ENCODE assay signal across 7 mouse cellular contexts in genomic region chr11:120085891-120086627, GRCm38 (mm10). TPM values are rescaled to one million over a fixed set of nuclear protein-coding genes. Genes with fewer than 3 reads are reported as not detected.
DNase-seq lines count a peak whose midpoint lies in the region; ATAC-seq and TF ChIP-seq lines count a peak whose summit lies in the region.

No protein-coding gene starts in this region.

- no peaks in the 10 kb centered on the region for H3K27me3 ChIP-seq in forebrain, postnatal 0 days (ENCODE audit: insufficient read depth, low read length)
- H3K27me3 ChIP-seq in hindbrain, postnatal 0 days (ENCODE audit: insufficient read depth, low read length) = no peaks in the 10 kb centered on the region

- peak; percentile 67 for DNase-seq in 3134 (ENCODE audit: extremely low read depth, insufficient read length, low spot score)
- peak; percentile 38 for DNase-seq in 416B (ENCODE audit: low read depth)
- DNase-seq in cerebellum, adult 11 months = peak; percentile 60
- DNase-seq in forebrain, postnatal 0 days = peak; percentile 41
- DNase-seq in hindbrain, postnatal 0 days (ENCODE audit: low spot score) = peak; percentile 48
- peak; percentile 41 for DNase-seq in lung, postnatal 10 days
- peak; percentile 37 to 75 for DNase-seq in spleen, postnatal 4 days (ENCODE audit: low spot score in 2 of 2)

- no peaks in the 10 kb centered on the region for H3K9me3 ChIP-seq in forebrain, postnatal 0 days (ENCODE audit: low read length)
- H3K9me3 ChIP-seq in hindbrain, postnatal 0 days (ENCODE audit: low read length) = no peaks in the 10 kb centered on the region

- ATAC-seq in forebrain, postnatal 0 days = peak; percentile 59
- peak; percentile 33; the same call in 1 of the 2 replicates for ATAC-seq in hindbrain, postnatal 0 days

- under 1% methylated on average over 24 of the region's 25 CpGs for WGBS in forebrain, postnatal 0 days
- WGBS in hindbrain, postnatal 0 days = under 1% methylated on average over 25 of the region's 25 CpGs

- H3K36me3 ChIP-seq in forebrain, postnatal 0 days (ENCODE audit: insufficient read depth) = peaks cover 32% of the 10 kb centered on the region
- peaks cover 18% of the 10 kb centered on the region for H3K36me3 ChIP-seq in hindbrain, postnatal 0 days (ENCODE audit: insufficient read depth, low read length)

- H3K4me3 ChIP-seq in forebrain, postnatal 0 days (ENCODE audit: low read depth, low read length) = peak overlapping the region; percentile 77
- peak overlapping the region; percentile 74 for H3K4me3 ChIP-seq in hindbrain, postnatal 0 days (ENCODE audit: low read length)

- peak overlapping the region; percentile 87 for H3K9ac ChIP-seq in forebrain, postnatal 0 days
- H3K9ac ChIP-seq in hindbrain, postnatal 0 days (replicated peaks; ENCODE audit: low read length) = peak overlapping the region; percentile 90

- H3K4me1 ChIP-seq in forebrain, postnatal 0 days (ENCODE audit: insufficient read depth) = peaks cover 9% of the 10 kb centered on the region
- peaks cover 10% of the 10 kb centered on the region; the same call in 1 of the 2 replicates for H3K4me1 ChIP-seq in hindbrain, postnatal 0 days (ENCODE audit: insufficient read depth, low read length)

- peak overlapping the region; percentile 66 for H3K27ac ChIP-seq in forebrain, postnatal 0 days (ENCODE audit: low read depth, low read length)
- peak overlapping the region; percentile 80 for H3K27ac ChIP-seq in hindbrain, postnatal 0 days

- TF ChIP-seq CTCF in forebrain, postnatal 0 days (IDR thresholded peaks at IDR 0.05; ENCODE audit: low read depth) = no peak
- TF ChIP-seq CTCF in hindbrain, postnatal 0 days (IDR thresholded peaks at IDR 0.05; ENCODE audit: low read depth) = no peak; the same call in 1 of the 2 replicates

- peak overlapping the region; percentile 87 for H3K4me2 ChIP-seq in forebrain, postnatal 0 days (ENCODE audit: low read depth)
- peak overlapping the region; percentile 87 for H3K4me2 ChIP-seq in hindbrain, postnatal 0 days (ENCODE audit: low read depth, low read length)

RNA-seq across cellular contexts. Expression of gene Cep131, which starts 0.6 kb away (rescaled TPM):
- total RNA-seq in forebrain, postnatal 0 days (2014; rRNA removed) = 18.3 and 21.4 TPM in 2 replicates
- polyA plus RNA-seq in forebrain, postnatal 0 days (2015; fragmentation: Nextera tagmentation; extraction: Ambion mirVana) = 21.0 and 22.0 TPM in 2 replicates
- 18.5 and 18.7 TPM in 2 replicates for total RNA-seq in hindbrain, postnatal 0 days (2014; rRNA removed)
- polyA plus RNA-seq in hindbrain, postnatal 0 days (2015; fragmentation: Nextera tagmentation; extraction: Ambion mirVana) = 23.3 and 26.4 TPM in 2 replicates

RNA-seq across cellular contexts. Expression of gene Tepsin, which starts 12.5 kb away (rescaled TPM):
- 19.0 and 25.8 TPM in 2 replicates for total RNA-seq in forebrain, postnatal 0 days (2014; rRNA removed)
- 12.7 and 14.8 TPM in 2 replicates for polyA plus RNA-seq in forebrain, postnatal 0 days (2015; fragmentation: Nextera tagmentation; extraction: Ambion mirVana)
- total RNA-seq in hindbrain, postnatal 0 days (2014; rRNA removed) = 30.6 and 31.6 TPM in 2 replicates
- 13.8 and 14.8 TPM in 2 replicates for polyA plus RNA-seq in hindbrain, postnatal 0 days (2015; fragmentation: Nextera tagmentation; extraction: Ambion mirVana)

RNA-seq across cellular contexts. Expression of gene Ndufaf8, which starts 12.7 kb away (rescaled TPM):
- total RNA-seq in forebrain, postnatal 0 days (2014; rRNA removed) = 16.7 and 32.2 TPM in 2 replicates
- 58.1 and 74.8 TPM in 2 replicates for polyA plus RNA-seq in forebrain, postnatal 0 days (2015; fragmentation: Nextera tagmentation; extraction: Ambion mirVana)
- total RNA-seq in hindbrain, postnatal 0 days (2014; rRNA removed) = 56.1 and 82.6 TPM in 2 replicates
- polyA plus RNA-seq in hindbrain, postnatal 0 days (2015; fragmentation: Nextera tagmentation; extraction: Ambion mirVana) = 62.7 and 70.2 TPM in 2 replicates

RNA-seq across cellular contexts. Expression of gene Aatk, which starts 39.1 kb away (rescaled TPM):
- total RNA-seq in forebrain, postnatal 0 days (2014; rRNA removed) = 104 and 110 TPM in 2 replicates
- polyA plus RNA-seq in forebrain, postnatal 0 days (2015; fragmentation: Nextera tagmentation; extraction: Ambion mirVana) = 27.3 and 31.7 TPM in 2 replicates
- total RNA-seq in hindbrain, postnatal 0 days (2014; rRNA removed) = 161 and 184 TPM in 2 replicates
- polyA plus RNA-seq in hindbrain, postnatal 0 days (2015; fragmentation: Nextera tagmentation; extraction: Ambion mirVana) = 33.3 and 35.5 TPM in 2 replicates

Comparison
In these comparisons a context has a peak if more than half of its experiments do, and no peak if none do; other contexts are left out.
1. Peak in every context shown above with its lines: DNase-seq, ATAC-seq, H3K4me3 ChIP-seq and H3K27ac ChIP-seq.